Mouse (Mus musculus): Measurements from ENCODE around the gene Orc3. TPM values are rescaled to one million over a fixed set of nuclear protein-coding genes. Genes with fewer than 3 reads are reported as not detected.

Gene Orc3
- polyA plus RNA-seq, 1 experiment from 2014 or later: 101 TPM

DNA sequence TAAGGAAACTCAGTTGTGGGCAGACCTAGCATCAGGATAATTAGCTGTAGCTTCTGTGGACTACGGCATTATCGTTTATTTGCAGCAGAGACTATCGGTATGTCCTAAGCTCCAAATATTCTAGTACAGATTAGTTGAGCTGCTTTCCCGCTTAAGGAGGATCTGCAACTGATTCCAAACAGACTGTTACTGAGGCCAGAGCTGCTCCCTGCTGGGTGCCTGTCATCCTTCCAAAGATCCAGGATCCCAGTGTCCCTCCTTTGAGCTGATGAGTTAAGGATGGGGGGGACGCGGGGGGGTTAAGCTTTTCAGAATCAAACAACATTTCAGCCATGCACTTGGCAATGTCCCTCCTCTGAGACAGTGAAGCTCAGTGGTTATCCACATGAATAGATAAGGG is 84.8 kb downstream of the Orc3 start:
- H3K27me3 ChIP-seq (replicated peaks): no peaks in the 10 kb centered on the region
- WGBS: 87% methylated on average over 6 of the region's 6 CpGs
- ATAC-seq (ENCODE audit: low FRiP score, low read depth): no peak
- H3K36me3 ChIP-seq: no peaks in the 10 kb centered on the region
- no peaks in the 10 kb centered on the region for H3K9me3 ChIP-seq
- no peak overlapping the region for H3K4me2 ChIP-seq (replicated peaks)
- no peak overlapping the region for H3K27ac ChIP-seq
- no peaks in the 10 kb centered on the region for H3K4me1 ChIP-seq
- no peak overlapping the region for H3K4me3 ChIP-seq
- H3K9ac ChIP-seq: no peak overlapping the region

DNA sequence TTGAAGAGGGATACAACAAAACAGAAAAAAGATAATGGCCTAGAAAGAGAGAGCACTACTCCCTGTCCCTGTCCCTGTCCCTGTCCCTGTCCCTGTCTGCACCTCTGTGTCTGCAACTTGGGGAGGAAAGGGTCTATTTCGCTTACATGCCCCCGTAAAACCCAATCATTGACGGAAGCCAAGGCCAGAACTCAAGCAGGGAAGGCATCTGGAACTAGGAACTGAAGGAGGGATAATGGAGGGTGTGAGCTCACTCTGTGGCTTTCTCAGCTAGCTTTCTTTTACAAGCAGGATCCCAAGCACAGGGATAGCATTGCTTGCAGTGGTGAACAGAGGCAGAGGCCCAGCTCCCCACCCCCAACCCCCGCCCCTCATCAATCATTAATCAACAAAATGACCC is 85.4 kb downstream of the Orc3 start:
- no peak for ATAC-seq (ENCODE audit: low FRiP score, low read depth)
- Histone ChIP-seq H3K36me3 (no peaks in the 10 kb centered on the region), H3K9ac (no peak overlapping the region), H3K27ac (no peak overlapping the region), H3K4me3 (no peak overlapping the region), H3K27me3 (replicated peaks) (no peaks in the 10 kb centered on the region), H3K9me3 (no peaks in the 10 kb centered on the region), H3K4me1 (no peaks in the 10 kb centered on the region), H3K4me2 (replicated peaks) (no peak overlapping the region)
- 62% methylated on average over 4 of the region's 4 CpGs for WGBS

DNA sequence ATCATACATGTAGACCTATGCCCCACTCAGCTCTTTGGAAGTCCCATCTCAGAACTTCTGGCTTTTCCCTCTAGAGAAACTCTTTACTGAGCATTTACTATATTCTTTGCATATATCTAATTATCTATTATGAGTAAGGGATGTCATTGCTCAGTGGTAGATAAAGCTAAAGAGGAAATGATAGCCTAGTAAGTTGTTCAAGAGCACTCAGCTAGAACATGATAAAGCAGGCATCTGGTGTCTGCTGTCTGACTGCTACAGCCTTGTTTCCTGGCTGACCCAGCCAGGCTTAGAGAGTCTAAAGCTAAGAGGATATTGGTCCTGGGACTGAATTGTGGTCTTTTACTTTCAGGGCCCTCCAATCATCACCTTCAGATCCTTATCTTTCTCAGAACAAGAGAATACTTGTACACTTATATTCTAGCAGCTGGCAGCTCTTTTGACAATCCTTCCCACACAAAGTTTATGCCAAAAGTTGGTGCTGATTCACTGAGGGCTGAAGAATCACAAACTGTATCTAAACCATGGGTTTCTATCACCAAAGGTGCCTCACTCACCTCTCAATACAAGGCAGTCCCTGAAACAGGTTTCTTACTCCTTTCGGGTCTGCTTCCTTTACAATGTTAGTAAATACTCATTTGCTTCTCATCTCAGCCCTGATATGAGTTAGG is 86.2 kb downstream of the Orc3 start:
- H3K36me3 ChIP-seq: no peaks in the 10 kb centered on the region
- H3K27ac ChIP-seq: no peak overlapping the region
- ATAC-seq (ENCODE audit: low FRiP score, low read depth): no peak
- 92% methylated on average over 1 of the region's 1 CpGs for WGBS
- no peaks in the 10 kb centered on the region for H3K27me3 ChIP-seq (replicated peaks)
- no peak overlapping the region for H3K9ac ChIP-seq
- no peak overlapping the region for H3K4me3 ChIP-seq
- no peaks in the 10 kb centered on the region for H3K9me3 ChIP-seq
- H3K4me1 ChIP-seq: no peaks in the 10 kb centered on the region
- H3K4me2 ChIP-seq (replicated peaks): no peak overlapping the region

DNA sequence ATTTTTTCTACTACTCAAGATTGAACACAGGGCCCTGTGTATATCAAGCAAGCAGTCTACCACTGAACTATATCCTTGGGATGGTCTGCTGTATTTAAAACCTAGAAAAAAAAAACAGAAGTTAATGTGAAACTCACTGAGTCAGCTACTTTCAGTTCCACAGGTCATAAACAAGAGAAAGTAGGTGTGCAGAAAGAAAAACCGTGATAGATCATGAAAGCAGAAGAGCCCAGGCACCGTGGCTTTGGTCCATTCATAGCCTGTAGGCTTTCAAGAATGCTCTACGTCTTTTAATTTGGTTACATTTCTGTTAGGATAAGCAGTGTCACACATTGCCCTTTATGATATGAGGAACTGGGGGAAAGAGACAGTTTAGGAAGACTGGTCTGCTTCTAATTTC is 88.0 kb downstream of the Orc3 start:
- Histone ChIP-seq H3K36me3 (no peaks in the 10 kb centered on the region), H3K27me3 (replicated peaks) (no peaks in the 10 kb centered on the region), H3K9me3 (no peaks in the 10 kb centered on the region), H3K4me3 (no peak overlapping the region), H3K27ac (no peak overlapping the region), H3K4me1 (no peaks in the 10 kb centered on the region), H3K9ac (no peak overlapping the region), H3K4me2 (replicated peaks) (no peak overlapping the region)
- no peak for ATAC-seq (ENCODE audit: low FRiP score, low read depth)
- WGBS: 87% methylated on average over 3 of the region's 3 CpGs

DNA sequence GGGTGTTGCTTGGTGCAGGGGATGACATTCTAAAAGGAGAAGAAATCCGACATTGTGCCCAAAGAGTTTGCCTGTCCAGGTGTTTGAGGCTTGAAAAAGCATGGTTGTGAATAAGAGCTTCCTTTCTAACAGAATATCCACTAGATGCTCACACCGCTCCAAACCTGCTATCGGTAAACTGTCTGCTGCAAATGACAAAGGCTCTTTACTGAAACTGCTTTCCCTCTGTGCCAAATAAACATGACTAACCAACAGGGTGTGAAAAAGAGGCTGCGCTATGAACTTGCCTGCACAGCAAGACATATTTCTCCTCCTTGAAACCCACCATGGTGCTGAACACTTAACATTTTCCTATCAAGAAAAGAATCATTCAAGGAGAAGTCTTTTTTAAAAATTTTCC is 91.2 kb downstream of the Orc3 start:
- H3K27me3 ChIP-seq (replicated peaks): no peaks in the 10 kb centered on the region
- ATAC-seq (ENCODE audit: low FRiP score, low read depth): no peak
- no peaks in the 10 kb centered on the region for H3K36me3 ChIP-seq
- no peaks in the 10 kb centered on the region for H3K4me1 ChIP-seq
- no peak overlapping the region for H3K4me2 ChIP-seq (replicated peaks)
- no peak overlapping the region for H3K27ac ChIP-seq
- 89% methylated on average over 4 of the region's 4 CpGs for WGBS
- H3K4me3 ChIP-seq: no peak overlapping the region
- H3K9me3 ChIP-seq: no peaks in the 10 kb centered on the region
- H3K9ac ChIP-seq: no peak overlapping the region

DNA sequence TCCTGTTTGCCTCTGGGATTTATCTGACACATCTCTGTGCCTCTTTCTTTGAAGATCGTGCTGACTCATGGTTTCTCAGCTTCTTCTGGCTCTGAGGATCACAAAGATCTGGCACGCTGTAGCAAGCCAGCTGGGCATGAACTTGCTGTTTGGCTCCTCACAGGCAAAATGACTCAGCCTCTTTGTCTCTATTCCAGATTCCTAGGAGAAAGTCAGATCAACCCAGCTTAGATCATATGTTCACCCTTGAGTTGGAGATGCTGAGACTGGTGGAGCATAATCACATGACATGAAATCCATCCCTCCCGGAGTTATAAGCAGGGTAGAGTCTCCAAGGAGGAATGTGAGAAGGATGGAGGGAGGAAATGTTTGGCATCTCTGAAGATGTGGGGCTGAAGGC is 91.9 kb downstream of the Orc3 start:
- 84% methylated on average over 3 of the region's 3 CpGs for WGBS
- no peaks in the 10 kb centered on the region for H3K27me3 ChIP-seq (replicated peaks)
- no peak overlapping the region for H3K27ac ChIP-seq
- no peak overlapping the region for H3K4me2 ChIP-seq (replicated peaks)
- no peaks in the 10 kb centered on the region for H3K36me3 ChIP-seq
- no peak for ATAC-seq (ENCODE audit: low FRiP score, low read depth)
- H3K4me1 ChIP-seq: no peaks in the 10 kb centered on the region
- no peak overlapping the region for H3K9ac ChIP-seq
- no peaks in the 10 kb centered on the region for H3K9me3 ChIP-seq
- H3K4me3 ChIP-seq: no peak overlapping the region

Other genes with a start within 250 kb of the Orc3 start
- gene Akirin2, start 64.0 kb downstream of the Orc3 start, polyA plus RNA-seq (2016; fragmentation: Nextera tagmentation; extraction: Ambion mirVana): 150 and 151 TPM in 2 replicates
- gene Rars2, start within 50 bp of the Orc3 start, polyA plus RNA-seq (2016; fragmentation: Nextera tagmentation; extraction: Ambion mirVana): 63.5 and 67.8 TPM in 2 replicates
- gene Slc35a1, start 72.5 kb upstream of the Orc3 start, polyA plus RNA-seq (2016; fragmentation: Nextera tagmentation; extraction: Ambion mirVana): 49.7 and 50.5 TPM in 2 replicates
- 0.73 and 0.74 TPM in 2 replicates for gene Cfap206, start 115.3 kb upstream of the Orc3 start, polyA plus RNA-seq (2016; fragmentation: Nextera tagmentation; extraction: Ambion mirVana)
- not detected in 2 replicates for gene Gm136, start 141.3 kb upstream of the Orc3 start, polyA plus RNA-seq (2016; fragmentation: Nextera tagmentation; extraction: Ambion mirVana)
- gene Smim8, start 163.5 kb upstream of the Orc3 start, polyA plus RNA-seq (2016; fragmentation: Nextera tagmentation; extraction: Ambion mirVana): 42.3 and 43.5 TPM in 2 replicates

Measured in neural tube, embryonic 12.5 days (tissue).